Mouse (Mus musculus) C2C12 (cell line): Measurements from ENCODE around the gene Xxylt1. TPM values are rescaled to one million over a fixed set of nuclear protein-coding genes. Genes with fewer than 3 reads are reported as not detected.

Source experiments
- H3K27me3 ChIP-seq: one replicate; pipeline ENCODE4 v1.6.1; 2011; ENCODE audit not compliant: control insufficient read depth, insufficient read depth, insufficient read length
- H3K36me3 ChIP-seq: one replicate; pipeline ENCODE4 v1.6.1; 2011; ENCODE audit not compliant: control insufficient read depth, insufficient read depth
- H3K4me3 ChIP-seq: one replicate; pipeline ENCODE4 v1.5.1; 2011; ENCODE audit warnings: mild to moderate bottlenecking, control low read depth; ENCODE audit not compliant: poor library complexity, insufficient read depth, severe bottlenecking
- H3K79me2 ChIP-seq: one replicate; pipeline ENCODE4 v1.6.1; 2011; ENCODE audit not compliant: control insufficient read depth, insufficient read depth
- H3K79me3 ChIP-seq: one replicate; pipeline ENCODE4 v1.6.1; 2011; ENCODE audit warnings: low read depth, control low read depth
- H3ac ChIP-seq: one replicate; pipeline ENCODE3; 2011; ENCODE audit warnings: low read depth; ENCODE audit not compliant: control insufficient read depth, insufficient read length
- CEBPB ChIP-seq: IDR thresholded peaks from one replicate; pipeline ENCODE4 v1.6.1; 2011; ENCODE audit warnings: low read depth, mild to moderate bottlenecking, control low read depth, moderate library complexity
- CTCF ChIP-seq: IDR thresholded peaks from one replicate; pipeline ENCODE4 v1.5.1; 2011; ENCODE audit not compliant: control insufficient read depth, insufficient read depth, insufficient read length
- FOSL1 ChIP-seq: IDR thresholded peaks from one replicate; pipeline ENCODE4 v1.8.0; 2011; ENCODE audit warnings: mild to moderate bottlenecking, low read length; ENCODE audit not compliant: poor library complexity, insufficient read depth, severe bottlenecking
- MAX ChIP-seq: IDR thresholded peaks from one replicate; pipeline ENCODE4 v1.6.1; 2011; ENCODE audit warnings: mild to moderate bottlenecking, control low read depth
- MYOD1 ChIP-seq: IDR thresholded peaks from one replicate; pipeline ENCODE4 v1.6.1; 2011; ENCODE audit warnings: low read depth; ENCODE audit not compliant: control insufficient read depth, insufficient read length
- MYOG ChIP-seq: IDR thresholded peaks from one replicate; pipeline ENCODE4 v1.6.1; 2011; ENCODE audit not compliant: control insufficient read depth, insufficient read length; ENCODE audit errors: extremely low read depth
- USF1 ChIP-seq: IDR thresholded peaks from one replicate; pipeline ENCODE4 v1.6.1; 2011; ENCODE audit warnings: low read depth, mild to moderate bottlenecking, control low read depth, moderate library complexity
- polyA plus RNA-seq: library from polyadenylated mRNA; unstranded; fragments of >200 nt; fragmentation: generic; extraction: Trizol; gene quantifications from one replicate; pipeline ENCODE4 v1.2.1, GENCODE M21; 2012; ENCODE audit warnings: missing spikeins

The Xxylt1 gene
- polyA plus RNA-seq, 1 experiment, result 10.4 TPM

GRCm38 (mm10) chr16:31002117-31002516 is 79.1 kb downstream of the Xxylt1 start:
- H3K79me2 ChIP-seq, result no peaks in the 10 kb centered on the region
- H3K79me3 ChIP-seq, result no peaks in the 10 kb centered on the region
- no peak overlapping the region for H3K4me3 ChIP-seq
- no peak for TF ChIP-seq USF1
- TF ChIP-seq CEBPB, result no peak
- TF ChIP-seq MYOG, result no peak
- no peak for TF ChIP-seq FOSL1
- no peak for TF ChIP-seq MAX
- no peak for TF ChIP-seq CTCF
- no peak for TF ChIP-seq MYOD1
- peaks cover 3% of the 10 kb centered on the region for H3K36me3 ChIP-seq
- H3ac ChIP-seq, result no peak overlapping the region
- no peaks in the 10 kb centered on the region for H3K27me3 ChIP-seq

- H3K79me3 ChIP-seq, result no peaks in the 10 kb centered on the region
- no peak overlapping the region for H3K4me3 ChIP-seq
- no peaks in the 10 kb centered on the region for H3K27me3 ChIP-seq
- H3K36me3 ChIP-seq, result no peaks in the 10 kb centered on the region
- TF ChIP-seq CEBPB (no peak), CTCF (no peak), FOSL1 (no peak), USF1 (no peak), MYOD1 (no peak), MAX (no peak), MYOG (no peak)
- H3K79me2 ChIP-seq, result no peaks in the 10 kb centered on the region
- no peak overlapping the region for H3ac ChIP-seq
These were observed 82.5 kb downstream of the Xxylt1 start for GRCm38 (mm10) chr16:30998711-30999110.

- TF ChIP-seq MYOG (no peak), MAX (no peak), MYOD1 (no peak), FOSL1 (no peak), CTCF (no peak), USF1 (no peak), CEBPB (no peak)
- no peak overlapping the region for H3ac ChIP-seq
- H3K79me3 ChIP-seq, result no peaks in the 10 kb centered on the region
- no peaks in the 10 kb centered on the region for H3K79me2 ChIP-seq
- no peak overlapping the region for H3K4me3 ChIP-seq
- H3K36me3 ChIP-seq, result no peaks in the 10 kb centered on the region
- H3K27me3 ChIP-seq, result no peaks in the 10 kb centered on the region
These were observed 83.2 kb downstream of the Xxylt1 start for GRCm38 (mm10) chr16:30998048-30998447.

GRCm38 (mm10) chr16:30995446-30995845 is 85.8 kb downstream of the Xxylt1 start:
- TF ChIP-seq USF1 (no peak), CTCF (no peak), FOSL1 (no peak), MYOG (no peak), CEBPB (no peak), MYOD1 (no peak), MAX (no peak)
- Histone ChIP-seq H3K79me3 (no peaks in the 10 kb centered on the region), H3K79me2 (no peaks in the 10 kb centered on the region), H3ac (no peak overlapping the region), H3K4me3 (no peak overlapping the region), H3K36me3 (no peaks in the 10 kb centered on the region), H3K27me3 (no peaks in the 10 kb centered on the region)

- TF ChIP-seq FOSL1 (no peak), USF1 (no peak), CEBPB (no peak), MYOG (no peak), MAX (no peak), CTCF (no peak), MYOD1 (no peak)
- Histone ChIP-seq H3ac (no peak overlapping the region), H3K4me3 (no peak overlapping the region), H3K36me3 (no peaks in the 10 kb centered on the region), H3K79me2 (no peaks in the 10 kb centered on the region), H3K27me3 (no peaks in the 10 kb centered on the region), H3K79me3 (no peaks in the 10 kb centered on the region)
These were observed 86.4 kb downstream of the Xxylt1 start for GRCm38 (mm10) chr16:30994881-30995280.

GRCm38 (mm10) chr16:30994296-30994695 is 86.9 kb downstream of the Xxylt1 start:
- no peak overlapping the region for H3ac ChIP-seq
- no peak for TF ChIP-seq MYOD1
- no peak for TF ChIP-seq MAX
- TF ChIP-seq MYOG, result no peak
- TF ChIP-seq USF1, result no peak
- no peak for TF ChIP-seq CTCF
- TF ChIP-seq FOSL1, result no peak
- no peak for TF ChIP-seq CEBPB
- H3K27me3 ChIP-seq, result no peaks in the 10 kb centered on the region
- no peaks in the 10 kb centered on the region for H3K79me2 ChIP-seq
- H3K4me3 ChIP-seq, result no peak overlapping the region
- no peaks in the 10 kb centered on the region for H3K36me3 ChIP-seq
- H3K79me3 ChIP-seq, result no peaks in the 10 kb centered on the region
